Mouse (Mus musculus) megakaryocyte, embryonic 14.5 days (primary cell): ENCODE measurements at regions not wholly inside any gene's neighbourhood (a gene's known extent, or its start where the extent isn't known, plus 50 kb on each side); places are given as distances from the start of the nearest gene placed in this dataset.

Experiments used
- FLI1 ChIP-seq: IDR thresholded peaks from 2 replicates; pipeline ENCODE4 v1.6.1; 2012; ENCODE audit warnings: low read length, inconsistent platforms, mixed read lengths
- GATA1 ChIP-seq: IDR thresholded peaks from 3 replicates; pipeline ENCODE4 v1.6.1; 2012; ENCODE audit warnings: mixed read lengths, low read length, inconsistent platforms, borderline replicate concordance

DNA sequence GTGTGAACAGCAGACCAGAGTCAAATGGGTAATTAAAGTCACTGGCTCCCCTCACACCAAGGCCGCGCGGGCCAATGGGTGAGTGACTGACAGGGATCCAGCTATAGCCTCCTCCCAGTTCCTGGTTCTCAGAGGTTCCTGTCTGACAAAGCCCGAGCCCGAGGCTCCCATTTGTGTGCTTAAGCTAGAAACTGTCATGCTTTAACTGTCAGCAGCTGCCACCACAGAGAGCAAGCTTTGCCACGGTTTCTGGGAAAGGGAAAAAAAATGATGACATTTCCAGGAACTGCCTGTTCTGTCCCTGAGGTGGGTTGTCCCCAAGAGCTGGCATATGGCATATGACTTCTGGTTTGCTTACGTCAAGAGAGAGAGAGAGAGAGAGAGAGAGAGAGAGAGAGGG, 86.2 kb downstream of the 1810013L24Rik start:
- TF ChIP-seq GATA1 (no peak), FLI1 (no peak)
